9 mouse cellular contexts compared by ENCODE assay signal in genomic region chr8:113632634-113633033, GRCm38 (mm10). TPM values are rescaled to one million over a fixed set of nuclear protein-coding genes. Genes with fewer than 3 reads are reported as not detected.
DNase-seq lines count a peak whose midpoint lies in the region; TF ChIP-seq lines count a peak whose summit lies in the region.
"Had no signal": no experiment of that assay in that cellular context is flagged by ENCODE, and none has a peak within 500 bp of the region (broad histone marks: within the 10 kb centered on the region; RNA-seq: fewer than 3 reads in every experiment).

No protein-coding gene starts in this region.

- TF ChIP-seq CTCF in gastrocnemius, adult 2 months (IDR thresholded peaks at IDR 0.05): peak; percentile 69

- no peak overlapping the region for H3K4me3 ChIP-seq in gastrocnemius, adult 2 months

- DNase-seq in gastrocnemius, adult 2 months: no peak
- DNase-seq in gastrocnemius, postnatal 36 days: no peak
- DNase-seq in ovary, postnatal 14 days (ENCODE audit: low spot score): peak; percentile 22
- DNase-seq in ovary, adult 18-20 months (ENCODE audit: low spot score): no peak
- peak; percentile 52 for DNase-seq in cerebellum, adult 9-11 months
- DNase-seq in layer of hippocampus, adult 9-10 months (ENCODE audit: low spot score): peak; percentile 67
- no peak for DNase-seq in thymus, postnatal 14 days
- DNase-seq in urinary bladder, postnatal 25 days (ENCODE audit: low spot score): no peak

- H3K27ac ChIP-seq in gastrocnemius, adult 2 months: no peak overlapping the region

- intact Hi-C loops in gastrocnemius, adult 2 months (cut with DNase I): no loop called here
- intact Hi-C loops in gastrocnemius, postnatal 36 days (cut with DNase I): loop anchor here (5.0 kb wide), 1 partner anchor 1570 kb away; no protein-coding TSS in a partner anchor

RNA-seq across cellular contexts. Expression of gene Mon1b, which starts 2.8 kb away (rescaled TPM):
- total RNA-seq in gastrocnemius, adult 2 months (2021): 1 to 10 TPM; 3.0 to 3.7 TPM
- total RNA-seq in gastrocnemius, postnatal 36 days (2021): 1 to 10 TPM; 2.4 to 3.3 TPM

RNA-seq across cellular contexts. Expression of gene Syce1l, which starts 10.4 kb away (rescaled TPM):
- not detected for total RNA-seq in gastrocnemius, adult 2 months (2021)
- not detected for total RNA-seq in gastrocnemius, postnatal 36 days (2021)
- total RNA-seq: heart, postnatal 36 days had no signal

Comparison
In these comparisons a context has a peak if more than half of its experiments do, and no peak if none do; other contexts are left out.
1. DNase-seq: peak in ovary, postnatal 14 days (single experiment), cerebellum, adult 9-11 months (single experiment) and layer of hippocampus, adult 9-10 months (single experiment); none in gastrocnemius, adult 2 months (single experiment), gastrocnemius, postnatal 36 days (0 of 2), ovary, adult 18-20 months (single experiment), thymus, postnatal 14 days (single experiment) and urinary bladder, postnatal 25 days (single experiment).